Mouse (Mus musculus) intestine, postnatal 0 days (tissue): ENCODE results near the gene Rusc2. TPM values are rescaled to one million over a fixed set of nuclear protein-coding genes. Genes with fewer than 3 reads are reported as not detected.

Experiments used
- ATAC-seq: fragments of 200-750 bp; cut with Nextera tagmentation; 2 replicates; pipeline ENCODE4 v1.8.0; 2017; ENCODE audit warnings: mild to moderate bottlenecking, moderate TSS enrichment, moderate library complexity
- H3K27ac ChIP-seq: fragments of 300-500 bp; sonication (generic); 2 replicates; pipeline ENCODE4 v1.5.1; 2014; ENCODE audit warnings: mild to moderate bottlenecking, low read depth, low read length, moderate library complexity
- H3K27me3 ChIP-seq: fragments of 300-500 bp; sonication (generic); replicated peaks from 2 replicates; pipeline ENCODE4 v1.6.1; 2014; ENCODE audit warnings: low read length, mixed read lengths; ENCODE audit not compliant: control insufficient read depth, insufficient read depth
- H3K36me3 ChIP-seq: fragments of 300-500 bp; sonication (generic); 2 replicates; pipeline ENCODE4 v1.6.1; 2014; ENCODE audit warnings: mild to moderate bottlenecking, moderate library complexity; ENCODE audit not compliant: control insufficient read depth, insufficient read depth
- H3K4me1 ChIP-seq: fragments of 300-500 bp; sonication (generic); replicated peaks from 2 replicates; pipeline ENCODE4 v1.6.1; 2014; ENCODE audit warnings: antibody characterized with exemption, low read length, mixed read lengths; ENCODE audit not compliant: control insufficient read depth, insufficient read depth
- H3K4me2 ChIP-seq: fragments of 300-500 bp; sonication (generic); replicated peaks from 2 replicates; pipeline ENCODE4 v1.6.1; 2014; ENCODE audit warnings: low read depth, mild to moderate bottlenecking, moderate library complexity
- H3K4me3 ChIP-seq: fragments of 300-500 bp; sonication (generic); 2 replicates; pipeline ENCODE4 v1.5.1; 2014; ENCODE audit warnings: low read depth, low read length
- H3K9ac ChIP-seq: fragments of 300-500 bp; sonication (generic); 2 replicates; pipeline ENCODE4 v1.6.1; 2014; ENCODE audit warnings: mild to moderate bottlenecking, low read depth, low read length
- H3K9me3 ChIP-seq: fragments of 300-500 bp; sonication (generic); 2 replicates; pipeline ENCODE4 v1.6.1; 2016; ENCODE audit warnings: mixed run types; ENCODE audit not compliant: control insufficient read depth
- CTCF ChIP-seq: sonication (generic); IDR thresholded peaks from 2 replicates; pipeline ENCODE4 v1.5.1; 2016; ENCODE audit warnings: low read depth, mild to moderate bottlenecking, control low read depth, antibody characterized with exemption, moderate library complexity
- WGBS: fragments of 180-500 bp; shearing (Covaris S2); extraction: QIAGEN DNeasy Blood & Tissue Kit; methylation state at CpG from one replicate; pipeline ENCODE4 v1.1.7; 2014; 5-methylcytosine and 5-hydroxymethylcytosine counted together
- polyA plus RNA-seq: library from polyadenylated mRNA; unstranded; fragments of >200 nt; fragmentation: Nextera tagmentation; extraction: Ambion mirVana; gene quantifications from 2 replicates; pipeline ENCODE4 v1.2.1, GENCODE M21; 2015

The Rusc2 gene
- polyA plus RNA-seq, 1 experiment from 2014 or later: 12.1 TPM

DNA sequence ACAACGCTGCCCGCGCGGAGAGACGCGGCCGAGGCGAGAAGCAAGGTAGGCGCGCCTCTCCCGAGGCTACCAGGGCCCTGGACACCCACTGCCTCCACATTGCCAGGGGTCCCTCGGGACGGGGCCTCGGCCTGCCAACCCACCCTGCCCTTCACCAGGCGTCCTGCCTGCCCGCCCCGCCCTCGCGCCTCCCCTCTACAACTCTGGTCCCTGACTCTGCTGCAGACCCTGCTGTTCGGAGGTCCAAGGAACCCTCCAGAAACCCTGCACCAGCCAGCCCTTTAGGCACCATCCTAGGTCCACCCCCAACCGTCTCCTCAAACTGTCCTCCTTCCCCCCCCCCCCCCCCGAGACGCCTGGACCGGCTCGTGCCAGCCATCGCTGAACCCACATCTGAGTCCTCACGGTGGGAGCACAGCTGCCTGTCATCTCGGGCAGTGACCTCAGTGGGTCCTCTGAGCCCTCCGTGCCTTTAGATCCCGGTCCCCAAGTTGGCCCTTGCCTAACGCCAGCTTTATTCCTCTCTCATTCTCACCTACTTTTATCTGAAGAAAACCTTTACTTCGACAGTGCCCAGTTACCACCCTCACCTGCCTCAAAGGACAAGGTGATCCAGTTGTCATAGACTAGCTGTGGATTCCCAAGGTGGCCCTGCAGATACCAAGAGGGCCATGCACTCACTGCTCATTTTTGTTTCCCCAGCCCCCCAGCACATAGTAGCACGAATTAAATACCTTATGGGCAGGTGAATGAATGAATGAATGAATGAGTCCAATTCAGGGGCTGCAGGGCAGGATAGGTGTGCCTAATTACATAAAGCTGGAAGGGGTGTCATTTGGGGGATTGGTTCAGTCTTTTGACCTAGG, 609 bp downstream of the Rusc2 start:
- peak overlapping the region; percentile 76 for H3K4me3 ChIP-seq
- peak; percentile 28 for ATAC-seq
- H3K27me3 ChIP-seq: no peaks in the 10 kb centered on the region
- no peak for TF ChIP-seq CTCF
- no peaks in the 10 kb centered on the region for H3K9me3 ChIP-seq
- H3K9ac ChIP-seq: peak overlapping the region; percentile 82
- WGBS: 4% methylated on average over 23 of the region's 33 CpGs
- peak overlapping the region; percentile 92 for H3K27ac ChIP-seq
- H3K4me1 ChIP-seq: no peaks in the 10 kb centered on the region; the same call in 1 of the 2 replicates
- H3K36me3 ChIP-seq: no peaks in the 10 kb centered on the region
- peak overlapping the region; percentile 89 for H3K4me2 ChIP-seq

DNA sequence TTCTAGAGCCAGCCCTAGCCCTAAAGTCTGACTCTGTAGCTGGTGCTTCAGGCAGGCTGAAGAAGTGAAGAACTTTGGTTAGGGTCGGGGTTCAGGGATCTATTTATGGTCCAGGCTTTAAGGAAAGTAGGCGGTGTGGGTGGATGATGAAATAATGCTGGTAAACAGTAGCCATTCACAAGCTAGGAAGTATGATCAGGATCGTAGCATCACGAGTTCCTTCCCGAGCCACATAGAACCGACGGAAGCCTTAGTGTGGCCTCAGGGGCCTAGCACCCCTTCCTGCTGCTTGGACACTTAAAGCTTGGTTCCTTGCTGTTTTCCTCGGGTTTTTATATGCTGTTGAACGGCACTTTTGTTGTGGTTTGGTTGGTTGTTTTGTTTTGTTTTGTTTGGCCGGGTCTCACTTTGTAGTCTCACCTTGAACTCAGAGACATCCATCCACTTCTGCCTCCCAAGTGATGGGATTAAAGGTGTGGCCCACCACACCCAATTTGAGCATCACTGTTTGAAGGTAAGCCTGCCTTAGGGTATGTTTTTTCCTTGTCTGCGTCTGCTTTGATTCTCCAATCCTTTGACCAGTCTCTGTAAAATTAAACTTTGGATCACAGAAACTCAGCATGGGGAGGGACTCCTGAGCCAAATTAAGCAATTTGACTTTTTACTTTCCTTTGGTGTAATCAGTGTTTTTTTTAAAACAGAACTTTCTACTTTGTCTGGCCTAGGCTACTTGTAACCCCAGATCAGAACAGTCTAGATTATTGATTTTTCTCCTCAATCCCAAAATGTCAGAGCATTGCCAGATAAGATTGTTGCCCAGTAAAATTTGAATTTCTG, 1.7 kb downstream of the Rusc2 start:
- peaks cover 4% of the 10 kb centered on the region; the same call in 1 of the 2 replicates for H3K36me3 ChIP-seq
- H3K9ac ChIP-seq: 0 out of 2 replicates have a peak overlapping the region, but pooled peaks have one; percentile 8
- H3K4me2 ChIP-seq: peak overlapping the region; percentile 89
- peak overlapping the region; percentile 92 for H3K27ac ChIP-seq
- 33% methylated on average over 11 of the region's 11 CpGs for WGBS
- H3K9me3 ChIP-seq: no peaks in the 10 kb centered on the region
- no peak for TF ChIP-seq CTCF
- no peaks in the 10 kb centered on the region for H3K27me3 ChIP-seq
- peak overlapping the region; percentile 76 for H3K4me3 ChIP-seq
- ATAC-seq: peak; percentile 32
- H3K4me1 ChIP-seq: no peaks in the 10 kb centered on the region; the same call in 1 of the 2 replicates

DNA sequence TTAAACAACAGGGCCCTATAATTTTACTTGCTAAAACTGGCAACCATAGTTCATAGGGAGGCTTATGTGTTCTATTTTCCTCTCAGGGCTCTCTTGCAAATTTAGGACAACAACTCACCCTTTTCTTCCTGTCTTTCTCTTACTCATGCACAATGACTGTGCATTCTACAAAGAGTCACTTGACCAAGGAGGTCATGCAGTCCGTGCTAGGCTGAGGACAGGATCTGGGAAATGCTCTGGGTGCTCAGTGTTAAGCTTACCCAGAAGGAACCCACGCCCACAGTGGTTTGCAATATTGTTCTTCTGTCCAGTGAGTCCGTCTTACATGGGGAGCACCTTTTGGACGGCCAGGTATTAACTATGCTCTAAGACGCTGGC, 2.3 kb downstream of the Rusc2 start:
- H3K4me3 ChIP-seq: no peak overlapping the region
- peaks cover 7% of the 10 kb centered on the region; the same call in 1 of the 2 replicates for H3K36me3 ChIP-seq
- H3K9me3 ChIP-seq: no peaks in the 10 kb centered on the region
- H3K9ac ChIP-seq: 0 out of 2 replicates have a peak overlapping the region, but pooled peaks have one; percentile 8
- peak overlapping the region; percentile 89 for H3K4me2 ChIP-seq
- H3K27ac ChIP-seq: peak overlapping the region; percentile 92; the same call in 1 of the 2 replicates
- 87% methylated on average over 5 of the region's 5 CpGs for WGBS
- no peak for TF ChIP-seq CTCF
- H3K4me1 ChIP-seq: no peaks in the 10 kb centered on the region; the same call in 1 of the 2 replicates
- no peak for ATAC-seq
- H3K27me3 ChIP-seq: no peaks in the 10 kb centered on the region

DNA sequence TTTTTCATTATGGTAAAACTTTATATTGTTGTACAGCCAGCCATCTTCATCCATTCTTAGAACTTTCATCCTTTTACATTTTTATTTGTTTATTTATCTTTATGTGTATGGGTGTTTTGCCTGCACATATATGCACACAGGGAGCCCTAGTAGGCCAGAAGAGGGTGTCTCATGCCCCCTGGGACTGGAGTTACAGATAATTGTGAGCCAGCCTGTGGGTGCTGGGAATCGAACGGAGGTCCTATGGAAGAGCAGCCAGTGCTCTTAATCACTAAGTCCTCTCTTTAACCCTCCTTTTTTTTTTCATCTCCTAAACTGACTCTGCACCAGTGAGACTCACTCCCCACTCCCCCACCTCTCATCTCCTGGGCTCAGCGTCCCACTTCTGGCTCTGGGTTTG, 2.8 kb downstream of the Rusc2 start:
- Histone ChIP-seq H3K4me3 (no peak overlapping the region), H3K4me2 (peak overlapping the region; percentile 89), H3K36me3 (peaks cover 7% of the 10 kb centered on the region; the same call in 1 of the 2 replicates), H3K9me3 (no peaks in the 10 kb centered on the region), H3K9ac (no peak overlapping the region), H3K27me3 (no peaks in the 10 kb centered on the region), H3K27ac (no peak overlapping the region), H3K4me1 (no peaks in the 10 kb centered on the region; the same call in 1 of the 2 replicates)
- ATAC-seq: no peak
- WGBS: 93% methylated on average over 3 of the region's 3 CpGs
- TF ChIP-seq CTCF: no peak

DNA sequence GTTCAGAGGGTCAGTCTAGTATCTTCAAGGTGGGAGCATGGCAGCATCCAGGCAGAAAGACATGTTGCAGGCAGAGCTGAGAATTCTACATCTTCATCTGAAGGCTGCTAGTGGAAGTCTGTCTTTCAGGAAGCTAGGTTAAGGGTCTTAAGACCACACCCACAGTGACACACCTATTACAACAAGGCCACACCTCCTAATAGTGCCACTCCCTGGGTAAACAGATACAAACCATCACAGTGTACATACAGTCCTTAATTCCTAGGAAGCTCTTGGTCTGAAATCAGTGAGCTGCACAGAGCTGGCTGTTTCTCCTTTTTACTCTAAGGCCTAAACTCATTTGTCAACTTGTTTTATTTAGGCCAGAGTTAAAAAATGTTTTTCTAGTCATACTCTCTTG, 5.2 kb downstream of the Rusc2 start:
- ATAC-seq: no peak
- H3K4me1 ChIP-seq: no peaks in the 10 kb centered on the region; the same call in 1 of the 2 replicates

GRCm38 (mm10) chr4:43389390-43389789, 7.6 kb downstream of the Rusc2 start:
- H3K4me2 ChIP-seq: no peak overlapping the region
- 81% methylated on average over 2 of the region's 2 CpGs for WGBS
- no peaks in the 10 kb centered on the region for H3K9me3 ChIP-seq
- H3K4me1 ChIP-seq: no peaks in the 10 kb centered on the region; the same call in 1 of the 2 replicates
- H3K4me3 ChIP-seq: no peak overlapping the region
- H3K9ac ChIP-seq: no peak overlapping the region
- ATAC-seq: no peak
- no peaks in the 10 kb centered on the region for H3K27me3 ChIP-seq
- peaks cover 7% of the 10 kb centered on the region; the same call in 1 of the 2 replicates for H3K36me3 ChIP-seq
- no peak overlapping the region for H3K27ac ChIP-seq
- TF ChIP-seq CTCF: no peak

More for the DNA sequence above, 5.2 kb downstream of the Rusc2 start:
- H3K4me2 ChIP-seq: no peak overlapping the region
- no peak overlapping the region for H3K9ac ChIP-seq
- H3K9me3 ChIP-seq: no peaks in the 10 kb centered on the region
- peaks cover 7% of the 10 kb centered on the region; the same call in 1 of the 2 replicates for H3K36me3 ChIP-seq
- no peaks in the 10 kb centered on the region for H3K27me3 ChIP-seq
- H3K27ac ChIP-seq: no peak overlapping the region
- H3K4me3 ChIP-seq: no peak overlapping the region
- TF ChIP-seq CTCF: no peak
